Mouse (Mus musculus): Measurements from ENCODE around the gene Colgalt2.

Colgalt2 gene

GRCm38 (mm10) chr1:152476126-152476525, 76.5 kb downstream of the Colgalt2 start:
- in situ Hi-C loops (cut with MboI, MseI): no loop called here

- in situ Hi-C loops (cut with MboI, MseI): no loop called here
These were observed 91.2 kb downstream of the Colgalt2 start for GRCm38 (mm10) chr1:152490842-152491241.

GRCm38 (mm10) chr1:152492258-152492657, 92.6 kb downstream of the Colgalt2 start:
- in situ Hi-C loops (cut with MboI, MseI): no loop called here

- in situ Hi-C loops (cut with MboI, MseI): no loop called here
These were observed 97.2 kb downstream of the Colgalt2 start for GRCm38 (mm10) chr1:152496831-152497230.

- in situ Hi-C loops (cut with MboI, MseI): no loop called here
These were observed 98.0 kb downstream of the Colgalt2 start for GRCm38 (mm10) chr1:152497581-152497980.

GRCm38 (mm10) chr1:152499802-152500201, 100.2 kb downstream of the Colgalt2 start:
- in situ Hi-C loops (cut with MboI, MseI): loop anchor here (10.0 kb wide), 1 partner anchor 675 kb away; no protein-coding TSS in a partner anchor

GRCm38 (mm10) chr1:152506175-152506574, 106.5 kb downstream of the Colgalt2 start:
- in situ Hi-C loops (cut with MboI, MseI): loop anchor here (10.0 kb wide), 1 partner anchor 681 kb away; no protein-coding TSS in a partner anchor

- in situ Hi-C loops (cut with MboI, MseI): loop anchor here (10.0 kb wide), 1 partner anchor 682 kb away; no protein-coding TSS in a partner anchor
These were observed 107.1 kb downstream of the Colgalt2 start for GRCm38 (mm10) chr1:152506726-152507125.

- in situ Hi-C loops (cut with MboI, MseI): loop anchor here (10.0 kb wide), 1 partner anchor 684 kb away; no protein-coding TSS in a partner anchor
These were observed 109.0 kb downstream of the Colgalt2 start for GRCm38 (mm10) chr1:152508481-152509220.

- in situ Hi-C loops (cut with MboI, MseI): no loop called here
These were observed 111.6 kb downstream of the Colgalt2 start for GRCm38 (mm10) chr1:152511237-152511636.

GRCm38 (mm10) chr1:152514256-152514655, 114.6 kb downstream of the Colgalt2 start:
- in situ Hi-C loops (cut with MboI, MseI): no loop called here

- in situ Hi-C loops (cut with MboI, MseI): no loop called here
These were observed 117.5 kb downstream of the Colgalt2 start for GRCm38 (mm10) chr1:152517057-152517570.

GRCm38 (mm10) chr1:152518971-152519370, 119.3 kb downstream of the Colgalt2 start:
- in situ Hi-C loops (cut with MboI, MseI): no loop called here

- in situ Hi-C loops (cut with MboI, MseI): no loop called here
These were observed 121.4 kb downstream of the Colgalt2 start for GRCm38 (mm10) chr1:152520798-152521575.

GRCm38 (mm10) chr1:152522226-152522625, 122.6 kb downstream of the Colgalt2 start:
- in situ Hi-C loops (cut with MboI, MseI): no loop called here

- in situ Hi-C loops (cut with MboI, MseI): no loop called here
These were observed 123.7 kb downstream of the Colgalt2 start for GRCm38 (mm10) chr1:152523292-152523691.

GRCm38 (mm10) chr1:152524098-152524892, 124.7 kb downstream of the Colgalt2 start:
- in situ Hi-C loops (cut with MboI, MseI): no loop called here

GRCm38 (mm10) chr1:152524987-152525648, 125.5 kb downstream of the Colgalt2 start:
- in situ Hi-C loops (cut with MboI, MseI): loop anchor here (5.0 to 25.0 kb wide), 2 partner anchors 217 to 1262 kb away; no protein-coding TSS in a partner anchor

- in situ Hi-C loops (cut with MboI, MseI): loop anchor here (5.0 to 25.0 kb wide), 2 partner anchors 216 to 1261 kb away; no protein-coding TSS in a partner anchor
These were observed 126.5 kb downstream of the Colgalt2 start for GRCm38 (mm10) chr1:152526154-152526553.

GRCm38 (mm10) chr1:152528214-152528613, 128.6 kb downstream of the Colgalt2 start:
- in situ Hi-C loops (cut with MboI, MseI): loop anchor here (5.0 to 25.0 kb wide), 2 partner anchors 214 to 1259 kb away; no protein-coding TSS in a partner anchor

Data from regulatory T cell (primary cell).